ENCODE assay signal across 12 mouse cellular contexts in the genomic region with DNA sequence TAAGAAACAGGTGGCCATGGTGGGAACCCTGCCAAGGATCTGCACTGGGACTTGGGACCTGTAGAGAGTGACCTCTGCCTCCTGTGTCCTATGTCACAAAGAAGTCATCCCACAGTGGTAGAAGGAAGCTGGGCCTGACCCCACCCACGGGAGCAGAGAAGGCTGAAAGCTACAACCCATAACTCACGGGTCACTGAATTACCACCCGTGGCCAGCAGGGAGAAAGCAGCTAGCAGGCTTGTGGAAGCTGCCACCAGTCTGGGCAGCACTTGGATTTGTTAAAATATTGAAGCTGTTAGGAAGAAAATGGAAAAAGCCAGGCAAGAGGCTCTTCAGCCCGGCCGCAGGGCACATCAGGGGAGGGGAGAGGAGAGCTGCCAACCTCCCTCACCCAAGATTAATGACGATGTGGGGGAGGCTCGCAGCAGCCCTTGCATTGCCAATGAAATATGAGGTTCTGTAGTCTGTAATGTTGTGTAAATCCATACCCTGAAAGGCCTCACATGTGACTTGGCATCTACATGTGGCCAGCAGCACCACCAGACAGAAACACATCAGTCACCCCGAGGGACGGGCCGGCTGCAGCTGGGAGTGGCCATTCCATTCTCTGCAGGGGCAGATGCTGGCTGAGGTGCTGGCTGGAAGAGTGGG.
DNase-seq lines count a peak whose midpoint lies in the region; ATAC-seq and TF ChIP-seq lines count a peak whose summit lies in the region.
"Had no signal": no experiment of that assay in that cellular context is flagged by ENCODE, and none has a peak within 500 bp of the region (broad histone marks: within the 10 kb centered on the region; RNA-seq: fewer than 3 reads in every experiment).

No protein-coding gene starts in this region.

- H3K9ac ChIP-seq in lung, embryonic 14.5 days, result no peak overlapping the region
- H3K9ac ChIP-seq in kidney, embryonic 14.5 days (ENCODE audit: low read depth, low read length), result no peak overlapping the region
- no peak overlapping the region for H3K9ac ChIP-seq in neural tube, embryonic 12.5 days
- H3K9ac ChIP-seq: lung, embryonic 15.5 days had no signal

- H3K27ac ChIP-seq in lung, embryonic 14.5 days (ENCODE audit: low read depth), result no peak overlapping the region
- H3K27ac ChIP-seq in cortical plate, adult 2 months (ENCODE audit: insufficient read depth, low read length), result no peak overlapping the region
- H3K27ac ChIP-seq in kidney, embryonic 14.5 days (ENCODE audit: low read depth, low read length), result no peak overlapping the region
- no peak overlapping the region for H3K27ac ChIP-seq in neural tube, embryonic 12.5 days
- H3K27ac ChIP-seq: lung, embryonic 15.5 days had no signal

- no peaks in the 10 kb centered on the region for H3K36me3 ChIP-seq in lung, embryonic 14.5 days (ENCODE audit: insufficient read depth)
- no peaks in the 10 kb centered on the region for H3K36me3 ChIP-seq in kidney, embryonic 14.5 days (ENCODE audit: control insufficient read depth, insufficient read depth, low read length)
- no peaks in the 10 kb centered on the region for H3K36me3 ChIP-seq in neural tube, embryonic 12.5 days
- H3K36me3 ChIP-seq: lung, embryonic 15.5 days had no signal

- TF ChIP-seq POLR2A in cortical plate, adult 2 months (IDR thresholded peaks at IDR 0.05; ENCODE audit: extremely low read depth, insufficient read depth, low read length), result no peak

- peak; percentile 38; the same call in 1 of the 2 replicates for ATAC-seq in lung, embryonic 14.5 days (ENCODE audit: insufficient read depth)
- peak; percentile 53 for ATAC-seq in kidney, embryonic 14.5 days (ENCODE audit: low FRiP score, low TSS enrichment)
- ATAC-seq in neural tube, embryonic 12.5 days (ENCODE audit: low FRiP score, low read depth), result peak; percentile 37; the same call in 1 of the 2 replicates
- ATAC-seq: inflammation-experienced regulatory T-cells, adult 6 months had no signal

- H3K4me3 ChIP-seq in lung, embryonic 14.5 days (ENCODE audit: low read depth, low read length), result no peak overlapping the region
- no peak overlapping the region for H3K4me3 ChIP-seq in cortical plate, adult 2 months (ENCODE audit: insufficient read depth, low read length)
- H3K4me3 ChIP-seq in kidney, embryonic 14.5 days (ENCODE audit: low read length), result no peak overlapping the region
- no peak overlapping the region for H3K4me3 ChIP-seq in neural tube, embryonic 12.5 days
- H3K4me3 ChIP-seq: lung, embryonic 15.5 days had no signal

- no peaks in the 10 kb centered on the region for H3K27me3 ChIP-seq in lung, embryonic 14.5 days (ENCODE audit: insufficient read depth, low read length)
- no peaks in the 10 kb centered on the region for H3K27me3 ChIP-seq in kidney, embryonic 14.5 days (ENCODE audit: control insufficient read depth, insufficient read depth, low read length)
- H3K27me3 ChIP-seq in neural tube, embryonic 12.5 days (replicated peaks), result no peaks in the 10 kb centered on the region; the same call in 1 of the 2 replicates
- H3K27me3 ChIP-seq: lung, embryonic 15.5 days had no signal

- H3K4me1 ChIP-seq in lung, embryonic 14.5 days (ENCODE audit: insufficient read depth), result no peaks in the 10 kb centered on the region
- peaks cover 8% of the 10 kb centered on the region for H3K4me1 ChIP-seq in cortical plate, adult 2 months (ENCODE audit: control insufficient read depth, insufficient read depth, low read length)
- peaks cover 7% of the 10 kb centered on the region; the same call in 1 of the 2 replicates for H3K4me1 ChIP-seq in kidney, embryonic 14.5 days (ENCODE audit: control insufficient read depth, insufficient read depth, low read length)
- peaks cover 8% of the 10 kb centered on the region for H3K4me1 ChIP-seq in neural tube, embryonic 12.5 days
- H3K4me1 ChIP-seq: lung, embryonic 15.5 days had no signal

- H3K9me3 ChIP-seq in lung, embryonic 14.5 days (ENCODE audit: low read depth, low read length), result no peaks in the 10 kb centered on the region
- no peaks in the 10 kb centered on the region for H3K9me3 ChIP-seq in kidney, embryonic 14.5 days (ENCODE audit: control insufficient read depth, low read length)
- H3K9me3 ChIP-seq in neural tube, embryonic 12.5 days, result no peaks in the 10 kb centered on the region
- H3K9me3 ChIP-seq: lung, embryonic 15.5 days had no signal

- DNase-seq in lung, embryonic 14.5 days, result peak; percentile 30
- no peak for DNase-seq in lung, postnatal 36 days
- DNase-seq in heart, adult 9 months (ENCODE audit: low spot score in 2 of 2), result no peak
- DNase-seq in right cerebral cortex, adult 2 months (ENCODE audit: low spot score in 2 of 2), result no peak
- no peak for DNase-seq in ovary, postnatal 10 days (ENCODE audit: low spot score)
- DNase-seq: right cerebral cortex, postnatal 4 days had no signal

- WGBS in lung, embryonic 14.5 days, result 25% methylated on average over 10 of the region's 10 CpGs
- 10% methylated on average over 10 of the region's 10 CpGs for WGBS in kidney, embryonic 14.5 days
- 30% methylated on average over 10 of the region's 10 CpGs for WGBS in neural tube, embryonic 12.5 days

- TF ChIP-seq CTCF in lung, embryonic 14.5 days (IDR thresholded peaks at IDR 0.05; ENCODE audit: low read depth), result peak; percentile 26; the same call in 1 of the 2 replicates
- 0 out of 2 replicates have a peak, but pooled peaks have one; percentile 8 for TF ChIP-seq CTCF in cortical plate, adult 2 months (IDR thresholded peaks at IDR 0.05; ENCODE audit: extremely low read depth, insufficient read depth, low read length)

- no peak overlapping the region for H3K4me2 ChIP-seq in lung, embryonic 14.5 days
- H3K4me2 ChIP-seq in kidney, embryonic 14.5 days (replicated peaks; ENCODE audit: low read depth, low read length), result no peak overlapping the region
- H3K4me2 ChIP-seq in neural tube, embryonic 12.5 days (replicated peaks), result no peak overlapping the region
- H3K4me2 ChIP-seq: heart, embryonic 11.5 days; lung, embryonic 15.5 days had no signal
